8 mouse cellular contexts compared by ENCODE assay signal in the genomic region with DNA sequence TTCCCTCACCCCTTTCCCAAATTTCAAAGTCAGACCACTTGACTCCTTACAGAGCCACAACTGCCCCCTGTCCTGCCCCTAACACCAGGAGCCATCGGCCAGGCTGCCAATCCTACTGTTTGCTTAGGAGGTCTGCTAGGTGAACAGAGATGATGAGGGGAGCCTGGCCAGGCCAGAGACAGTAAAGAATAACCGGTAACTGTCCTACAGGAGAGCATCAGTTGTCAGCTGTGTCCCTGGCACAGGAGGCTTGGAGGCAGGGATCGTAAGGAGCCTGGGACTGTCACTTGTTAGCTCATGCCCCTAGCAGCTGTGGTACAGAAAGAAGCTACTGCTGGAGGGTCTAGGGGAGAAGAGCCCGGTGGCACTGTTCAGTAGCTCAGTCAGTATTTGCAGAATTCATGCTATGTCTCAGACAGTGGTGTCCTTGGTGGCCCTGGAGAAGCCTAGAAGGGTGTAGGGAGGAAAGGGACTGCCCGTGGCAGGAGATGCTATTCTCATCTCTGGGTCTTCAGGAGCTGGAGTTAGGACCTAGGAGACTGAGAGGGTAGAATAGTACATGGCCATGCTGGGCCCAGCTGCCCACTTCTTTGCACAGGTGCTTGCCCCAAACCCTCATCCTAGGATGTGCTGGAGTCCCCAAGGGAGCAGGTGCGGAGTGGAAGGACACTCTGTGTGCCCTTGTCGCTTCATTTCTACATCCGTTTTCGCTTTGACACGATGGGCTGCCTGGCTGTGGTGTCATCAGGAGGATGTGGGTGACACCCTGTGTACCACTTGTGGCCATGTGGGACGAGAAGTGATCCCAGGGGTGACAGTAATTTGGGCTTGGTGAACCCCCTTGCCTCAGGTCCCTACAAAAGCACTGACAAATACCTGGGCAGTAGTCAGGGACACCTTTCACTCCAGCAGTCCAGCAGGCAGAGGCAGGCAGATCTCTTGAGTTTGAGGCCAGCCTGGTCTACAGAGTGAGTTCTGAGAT. TPM values are rescaled to one million over a fixed set of nuclear protein-coding genes. Genes with fewer than 3 reads are reported as not detected.
DNase-seq lines count a peak whose midpoint lies in the region; ATAC-seq lines count a peak whose summit lies in the region.

No protein-coding gene starts in this region.

- peak overlapping the region; percentile 56 for H3K9ac ChIP-seq in kidney, embryonic 16.5 days (replicated peaks; ENCODE audit: low read length)
- H3K9ac ChIP-seq in intestine, embryonic 15.5 days, result 0 out of 2 replicates have a peak overlapping the region, but pooled peaks have one; percentile 17
- 0 out of 2 replicates have a peak overlapping the region, but pooled peaks have one; percentile 42 for H3K9ac ChIP-seq in neural tube, embryonic 15.5 days (replicated peaks)

- 84% methylated on average over 11 of the region's 11 CpGs for WGBS in kidney, embryonic 16.5 days
- 86% methylated on average over 11 of the region's 11 CpGs for WGBS in intestine, embryonic 15.5 days
- 93% methylated on average over 11 of the region's 11 CpGs for WGBS in neural tube, embryonic 15.5 days

- H3K36me3 ChIP-seq in kidney, embryonic 16.5 days (ENCODE audit: insufficient read depth, low read length), result peaks cover 45% of the 10 kb centered on the region
- H3K36me3 ChIP-seq in intestine, embryonic 15.5 days, result peaks cover 9% of the 10 kb centered on the region; the same call in 1 of the 2 replicates
- H3K36me3 ChIP-seq in neural tube, embryonic 15.5 days, result peaks cover 31% of the 10 kb centered on the region

- H3K27me3 ChIP-seq in kidney, embryonic 16.5 days (ENCODE audit: insufficient read depth, low read length), result no peaks in the 10 kb centered on the region
- H3K27me3 ChIP-seq in intestine, embryonic 15.5 days (replicated peaks), result no peaks in the 10 kb centered on the region
- no peaks in the 10 kb centered on the region for H3K27me3 ChIP-seq in neural tube, embryonic 15.5 days (replicated peaks)

- peak overlapping the region; percentile 89 for H3K27ac ChIP-seq in kidney, embryonic 16.5 days (ENCODE audit: low read length)
- peak overlapping the region; percentile 77 for H3K27ac ChIP-seq in brown adipose tissue, adult 24 weeks (replicated peaks; ENCODE audit: low read depth, low read length)
- H3K27ac ChIP-seq in intestine, embryonic 15.5 days, result 0 out of 2 replicates have a peak overlapping the region, but pooled peaks have one; percentile 44
- H3K27ac ChIP-seq in neural tube, embryonic 15.5 days (replicated peaks), result no peak overlapping the region

- no peak for ATAC-seq in kidney, embryonic 16.5 days (ENCODE audit: low FRiP score, low TSS enrichment)
- no peak for ATAC-seq in intestine, embryonic 15.5 days
- no peak for ATAC-seq in neural tube, embryonic 15.5 days (ENCODE audit: low FRiP score)

- peak overlapping the region; percentile 76 for H3K4me3 ChIP-seq in kidney, embryonic 16.5 days (ENCODE audit: low read length)
- peak overlapping the region; percentile 40 for H3K4me3 ChIP-seq in brown adipose tissue, adult 24 weeks (ENCODE audit: insufficient read depth, low read depth, low read length)
- H3K4me3 ChIP-seq in intestine, embryonic 15.5 days (replicated peaks), result no peak overlapping the region
- no peak overlapping the region for H3K4me3 ChIP-seq in neural tube, embryonic 15.5 days (replicated peaks)

- no peak for DNase-seq in kidney, postnatal 10 days
- no peak for DNase-seq in frontal cortex, postnatal 25 days (ENCODE audit: low spot score in 2 of 2)
- no peak for DNase-seq in left cerebral cortex, adult 11 months (ENCODE audit: low spot score)
- DNase-seq in frontal cortex, postnatal 10 days (ENCODE audit: low spot score in 2 of 2), result no peak

- peaks cover 31% of the 10 kb centered on the region for H3K4me1 ChIP-seq in kidney, embryonic 16.5 days (ENCODE audit: insufficient read depth, low read length)
- peaks cover 4% of the 10 kb centered on the region; the same call in 1 of the 2 replicates for H3K4me1 ChIP-seq in brown adipose tissue, adult 24 weeks (ENCODE audit: control insufficient read depth, insufficient read depth, insufficient read length, low read length)
- H3K4me1 ChIP-seq in intestine, embryonic 15.5 days (replicated peaks), result peaks cover 27% of the 10 kb centered on the region
- peaks cover 46% of the 10 kb centered on the region for H3K4me1 ChIP-seq in neural tube, embryonic 15.5 days

- H3K4me2 ChIP-seq in kidney, embryonic 16.5 days (replicated peaks; ENCODE audit: low read depth, low read length), result peak overlapping the region; percentile 97
- H3K4me2 ChIP-seq in intestine, embryonic 15.5 days (replicated peaks), result peak overlapping the region; percentile 97
- H3K4me2 ChIP-seq in neural tube, embryonic 15.5 days, result peak overlapping the region; percentile 96

- H3K9me3 ChIP-seq in kidney, embryonic 16.5 days (ENCODE audit: low read length), result no peaks in the 10 kb centered on the region
- no peaks in the 10 kb centered on the region for H3K9me3 ChIP-seq in intestine, embryonic 15.5 days
- H3K9me3 ChIP-seq in neural tube, embryonic 15.5 days (replicated peaks), result no peaks in the 10 kb centered on the region

RNA-seq across cellular contexts. Expression of gene Dusp7, which starts 4.3 kb away (rescaled TPM):
- polyA plus RNA-seq in kidney, embryonic 16.5 days (2015; fragmentation: Nextera tagmentation; extraction: Ambion mirVana), result 13.6 and 13.7 TPM in 2 replicates
- 17.5 and 21.8 TPM in 2 replicates for polyA plus RNA-seq in brown adipose tissue, adult 24 weeks (2012; ENCODE audit: insufficient read depth, insufficient read length, missing spikeins)
- 10.0 and 10.3 TPM in 2 replicates for polyA plus RNA-seq in intestine, embryonic 15.5 days (2015; fragmentation: Nextera tagmentation; extraction: Ambion mirVana)
- 13.9 and 16.4 TPM in 2 replicates for polyA plus RNA-seq in neural tube, embryonic 15.5 days (2015; fragmentation: Nextera tagmentation; extraction: Ambion mirVana)

RNA-seq across cellular contexts. Expression of gene Rpl29, which starts 56.5 kb away (rescaled TPM):
- 947 and 1,016 TPM in 2 replicates for polyA plus RNA-seq in kidney, embryonic 16.5 days (2015; fragmentation: Nextera tagmentation; extraction: Ambion mirVana)
- 143 and 152 TPM in 2 replicates for polyA plus RNA-seq in brown adipose tissue, adult 24 weeks (2012; ENCODE audit: insufficient read depth, insufficient read length, missing spikeins)
- polyA plus RNA-seq in intestine, embryonic 15.5 days (2015; fragmentation: Nextera tagmentation; extraction: Ambion mirVana), result 981 and 1,002 TPM in 2 replicates
- polyA plus RNA-seq in neural tube, embryonic 15.5 days (2015; fragmentation: Nextera tagmentation; extraction: Ambion mirVana), result 656 and 712 TPM in 2 replicates

Comparison
In these comparisons a context has a peak if more than half of its experiments do, and no peak if none do; other contexts are left out.
1. H3K4me3 ChIP-seq: peak in kidney, embryonic 16.5 days (single experiment) and brown adipose tissue, adult 24 weeks (single experiment); none in intestine, embryonic 15.5 days (single experiment) and neural tube, embryonic 15.5 days (single experiment).
2. Peak in every context shown above with its lines, with median percentiles within 50 percentile points of each other: H3K4me2 ChIP-seq and H3K9ac ChIP-seq.